Mouse (Mus musculus) MEL (cell line): ENCODE results near the gene Ppp2r5e. TPM values are rescaled to one million over a fixed set of nuclear protein-coding genes. Genes with fewer than 3 reads are reported as not detected.

Experiments used
- DNase-seq: peaks from one replicate; pipeline ENCODE4 v3.0.0; 2011; ENCODE audit warnings: low read depth, low spot score
- H3K27ac ChIP-seq: 2 replicates; pipeline ENCODE4 v1.5.1; 2012; ENCODE audit warnings: low read depth, mild to moderate bottlenecking, control low read depth, low read length, moderate library complexity; ENCODE audit not compliant: control insufficient read depth
- H3K27me3 ChIP-seq, 2 experiments: fragments of 150-350 bp in 1 of 2; sonication (generic) in 1 of 2; 2 replicates each; pipeline ENCODE4 v1.6.1; 2012; ENCODE audit warnings: low read length in 2 of 2, mild to moderate bottlenecking in 2 of 2, improper control_type of control experiment in 1 of 2, moderate library complexity in 1 of 2; ENCODE audit not compliant: insufficient read depth in 2 of 2, control insufficient read depth in 1 of 2
- H3K36me3 ChIP-seq, 2 experiments: 2 replicates each; pipeline ENCODE4 v1.6.1; 2012 to 2014; ENCODE audit warnings: low read length in 2 of 2, improper control_type of control experiment in 1 of 2, inconsistent platforms in 1 of 2, mild to moderate bottlenecking in 1 of 2; ENCODE audit not compliant: insufficient read depth in 2 of 2, control insufficient read depth in 1 of 2
- H3K4me1 ChIP-seq, 2 experiments: fragments of 150-350 bp in 1 of 2; sonication (generic) in 1 of 2; 2 replicates each; pipeline ENCODE4 v1.6.1; 2012; ENCODE audit warnings: low read length in 2 of 2, improper control_type of control experiment in 1 of 2, mild to moderate bottlenecking in 1 of 2; ENCODE audit not compliant: insufficient read depth in 2 of 2, control insufficient read depth in 1 of 2
- H3K4me3 ChIP-seq, 2 experiments: fragments of 150-350 bp in 1 of 2; sonication (generic) in 1 of 2; 2 replicates each; pipeline ENCODE4 v1.5.1; 2012; ENCODE audit warnings: low read depth in 2 of 2, low read length in 2 of 2, mild to moderate bottlenecking in 2 of 2, moderate library complexity in 2 of 2, control low read depth in 1 of 2, improper control_type of control experiment in 1 of 2; ENCODE audit not compliant: control insufficient read depth in 1 of 2, insufficient read depth in 1 of 2
- H3K79me2 ChIP-seq: 2 replicates; pipeline ENCODE4 v1.6.1; 2012; ENCODE audit warnings: mild to moderate bottlenecking, low read length, moderate library complexity; ENCODE audit not compliant: control insufficient read depth, poor library complexity, insufficient read depth
- H3K9ac ChIP-seq: 2 replicates; pipeline ENCODE4 v1.6.1; 2012; ENCODE audit warnings: low read depth, mild to moderate bottlenecking, control low read depth, low read length, moderate library complexity; ENCODE audit not compliant: control insufficient read depth, poor library complexity, severe bottlenecking
- H3K9me3 ChIP-seq: fragments of 150-350 bp; sonication (generic); replicated peaks from 2 replicates; pipeline ENCODE4 v1.6.1; 2012; ENCODE audit warnings: mild to moderate bottlenecking, low read length, improper control_type of control experiment, moderate library complexity; ENCODE audit not compliant: insufficient read depth
- BHLHE40 ChIP-seq: IDR thresholded peaks from 2 replicates; pipeline ENCODE4 v1.6.1; 2012; ENCODE audit warnings: low read depth, mild to moderate bottlenecking, inconsistent platforms, low read length, improper control_type of control experiment, borderline replicate concordance
- CHD1 ChIP-seq: IDR thresholded peaks from 2 replicates; pipeline ENCODE4 v1.6.1; 2012; ENCODE audit warnings: low read depth, mild to moderate bottlenecking, inconsistent platforms, low read length, improper control_type of control experiment
- CTCF ChIP-seq, 3 experiments: IDR thresholded peaks in 2 of 3; conservative IDR thresholded peaks in 1 of 3; 2 replicates each; pipeline ENCODE4 v1.5.1; 2011 to 2012; ENCODE audit warnings: low read length in 3 of 3, low read depth in 2 of 3, mild to moderate bottlenecking in 2 of 3, improper control_type of control experiment in 1 of 3, inconsistent platforms in 1 of 3, mixed read lengths in 1 of 3, moderate library complexity in 1 of 3; ENCODE audit not compliant: control insufficient read depth in 1 of 3, insufficient read depth in 1 of 3, poor library complexity in 1 of 3, severe bottlenecking in 1 of 3
- E2F4 ChIP-seq: IDR thresholded peaks from 2 replicates; pipeline ENCODE4 v1.6.1; 2011; ENCODE audit warnings: low read depth, low read length, improper control_type of control experiment, borderline replicate concordance
- ELF1 ChIP-seq: IDR thresholded peaks from 2 replicates; pipeline ENCODE4 v1.6.1; 2014; ENCODE audit warnings: low read depth, mild to moderate bottlenecking, inconsistent platforms, low read length, improper control_type of control experiment, moderate library complexity
- EP300 ChIP-seq, 2 experiments: IDR thresholded peaks; 2 replicates each; pipeline ENCODE4 v1.6.1; 2011; ENCODE audit warnings: improper control_type of control experiment in 2 of 2, low read length in 2 of 2, low read depth in 1 of 2, mild to moderate bottlenecking in 1 of 2
- ETS1 ChIP-seq: IDR thresholded peaks from 2 replicates; pipeline ENCODE4 v1.6.1; 2012; ENCODE audit warnings: low read depth, mild to moderate bottlenecking, inconsistent platforms, low read length, improper control_type of control experiment, moderate library complexity
- GABPA ChIP-seq: IDR thresholded peaks from 2 replicates; pipeline ENCODE4 v1.6.1; 2012; ENCODE audit warnings: low read depth, mild to moderate bottlenecking, inconsistent platforms, low read length, improper control_type of control experiment, moderate library complexity
- HCFC1 ChIP-seq: IDR thresholded peaks from 2 replicates; pipeline ENCODE4 v1.6.1; 2012; ENCODE audit warnings: low read depth, mild to moderate bottlenecking, inconsistent platforms, low read length, improper control_type of control experiment, moderate library complexity
- JUND ChIP-seq: IDR thresholded peaks from 2 replicates; pipeline ENCODE4 v1.6.1; 2011; ENCODE audit warnings: low read depth, mild to moderate bottlenecking, improper control_type of control experiment, low read length
- MAFK ChIP-seq: IDR thresholded peaks from 2 replicates; pipeline ENCODE4 v1.6.1; 2011; ENCODE audit warnings: low read depth, mild to moderate bottlenecking, low read length, improper control_type of control experiment, borderline replicate concordance
- MAZ ChIP-seq: IDR thresholded peaks from 2 replicates; pipeline ENCODE4 v1.6.1; 2012; ENCODE audit warnings: low read depth, mild to moderate bottlenecking, inconsistent platforms, low read length, improper control_type of control experiment
- MXI1 ChIP-seq: IDR thresholded peaks from 2 replicates; pipeline ENCODE4 v1.6.1; 2011; ENCODE audit warnings: mild to moderate bottlenecking, low read depth, low read length, improper control_type of control experiment
- NRF1 ChIP-seq: IDR thresholded peaks from 2 replicates; pipeline ENCODE4 v1.6.1; 2014; ENCODE audit warnings: low read depth, mild to moderate bottlenecking, inconsistent platforms, low read length, improper control_type of control experiment, moderate library complexity; ENCODE audit not compliant: poor library complexity, insufficient read depth, severe bottlenecking
- POLR2AphosphoS2 ChIP-seq: IDR thresholded peaks from 2 replicates; pipeline ENCODE4 v1.6.1; 2011; ENCODE audit warnings: low read length, improper control_type of control experiment
- POLR2AphosphoS5 ChIP-seq: IDR thresholded peaks from 2 replicates; pipeline ENCODE4 v1.6.1; 2012; ENCODE audit warnings: low read depth, borderline replicate concordance, mild to moderate bottlenecking, inconsistent platforms, low read length, moderate library complexity, mixed read lengths
- SIN3A ChIP-seq: IDR thresholded peaks from 2 replicates; pipeline ENCODE4 v1.6.1; 2012; ENCODE audit warnings: low read length, improper control_type of control experiment, inconsistent platforms
- TAL1 ChIP-seq: IDR thresholded peaks from 2 replicates; pipeline ENCODE4 v1.6.1; 2012; ENCODE audit warnings: mild to moderate bottlenecking, inconsistent platforms, low read length, moderate library complexity, mixed read lengths
- UBTF ChIP-seq: IDR thresholded peaks from 2 replicates; pipeline ENCODE4 v1.6.1; 2012; ENCODE audit warnings: low read depth, mild to moderate bottlenecking, inconsistent platforms, low read length, improper control_type of control experiment, moderate library complexity, borderline replicate concordance; ENCODE audit not compliant: insufficient read depth
- USF1 ChIP-seq: IDR thresholded peaks from 2 replicates; pipeline ENCODE4 v1.6.1; 2014; ENCODE audit warnings: low read depth, mild to moderate bottlenecking, inconsistent platforms, low read length, improper control_type of control experiment, moderate library complexity
- ZKSCAN1 ChIP-seq: IDR thresholded peaks from 2 replicates; pipeline ENCODE4 v1.6.1; 2012; ENCODE audit warnings: low read depth, mild to moderate bottlenecking, inconsistent platforms, low read length, improper control_type of control experiment, moderate library complexity
- ZNF384 ChIP-seq: IDR thresholded peaks from 2 replicates; pipeline ENCODE4 v1.6.1; 2012; ENCODE audit warnings: low read depth, mild to moderate bottlenecking, inconsistent platforms, low read length, improper control_type of control experiment
- polyA plus RNA-seq, 2 experiments: library from polyadenylated mRNA; stranded (reverse) in 1 of 2; unstranded in 1 of 2; fragments of >175 nt in 1 of 2; fragments of >200 nt in 1 of 2; gene quantifications; 2 replicates each; pipeline versions ENCODE4 v1.2.1 to v1.2.4; 2012; ENCODE audit warnings: low replicate concordance in 2 of 2, low read depth in 1 of 2; ENCODE audit not compliant: insufficient read length in 2 of 2, insufficient read depth in 1 of 2, missing spikeins in 1 of 2
- total RNA-seq: library from RNA; depleted of rRNA; stranded (reverse); fragments of 300-350 nt; gene quantifications from 2 replicates; pipeline ENCODE4 v1.2.3, GENCODE M21; 2012

The Ppp2r5e gene
- total and polyA plus RNA-seq, 3 experiments: 9.0 to 200 (median 21.3) TPM

DNA sequence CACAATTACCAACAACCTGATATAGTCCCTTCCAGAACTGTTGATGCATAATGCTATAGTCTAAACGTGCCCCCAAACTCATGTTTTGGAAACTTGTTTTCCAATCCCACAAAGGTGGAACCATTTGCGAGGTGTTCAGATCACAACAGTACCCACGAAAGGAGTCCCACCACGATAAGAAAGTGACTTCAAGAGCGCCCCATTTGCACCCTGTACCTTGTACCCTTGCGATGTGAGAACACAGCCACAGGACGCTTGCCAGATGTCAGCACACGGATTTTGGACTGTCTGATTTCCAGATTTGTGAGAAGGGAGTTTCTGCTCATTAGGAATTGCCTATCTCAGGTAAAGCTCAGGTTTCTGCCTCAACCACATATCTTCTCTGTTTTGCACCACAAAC, 116.0 kb downstream of the Ppp2r5e start:
- no peak for DNase-seq
- Histone ChIP-seq H3K36me3 (peaks cover 0 to 13% of the 10 kb centered on the region in 2 experiments; a peak in 3 of 4 replicates), H3K9me3 (no peaks in the 10 kb centered on the region), H3K9ac (no peak overlapping the region), H3K4me3 (no peak overlapping the region)
- no peak for TF ChIP-seq SIN3A
- TF ChIP-seq NRF1: no peak
- no peak for TF ChIP-seq MAFK
- TF ChIP-seq MAZ: no peak
- TF ChIP-seq CHD1: no peak
- no peak for TF ChIP-seq GABPA
- no peak for TF ChIP-seq TAL1
- TF ChIP-seq JUND: no peak
- TF ChIP-seq POLR2AphosphoS5: no peak
- TF ChIP-seq, all 39 proteins: peak for 0
- H3K27me3 ChIP-seq: no peaks in the 10 kb centered on the region
- H3K4me1 ChIP-seq: peaks cover 7 to 8% of the 10 kb centered on the region in 2 experiments
- H3K27ac ChIP-seq: no peak overlapping the region
- H3K79me2 ChIP-seq: no peaks in the 10 kb centered on the region

- no peak for TF ChIP-seq NRF1
- TF ChIP-seq CTCF (IDR thresholded peaks at IDR 0.05 in 2 of 3, conservative IDR thresholded peaks at IDR 0.05 in 1 of 3; ENCODE audit: control insufficient read depth in 1 of 3, insufficient read depth in 1 of 3, low read depth in 2 of 3, low read length in 3 of 3, poor library complexity in 1 of 3, severe bottlenecking in 1 of 3): no peak
- no peak for TF ChIP-seq ZKSCAN1
- no peak for TF ChIP-seq UBTF
- TF ChIP-seq POLR2AphosphoS5: no peak
- no peak for TF ChIP-seq USF1
- no peak for TF ChIP-seq ELF1
- TF ChIP-seq MAZ: no peak
- H3K36me3 ChIP-seq: peaks cover 0 to 13% of the 10 kb centered on the region in 2 experiments; a peak in 3 of 4 replicates
- H3K9me3 ChIP-seq: no peaks in the 10 kb centered on the region
These were observed 116.6 kb downstream of the Ppp2r5e start for GRCm38 (mm10) chr12:75479375-75479898.

GRCm38 (mm10) chr12:75478596-75478995, 117.4 kb downstream of the Ppp2r5e start:
- TF ChIP-seq HCFC1: no peak
- no peak for TF ChIP-seq E2F4
- no peak for TF ChIP-seq USF1
- TF ChIP-seq POLR2AphosphoS2: no peak
- TF ChIP-seq ZNF384: no peak
- no peak for TF ChIP-seq BHLHE40
- no peak for TF ChIP-seq ETS1
- no peak for TF ChIP-seq ZKSCAN1
- no peak for TF ChIP-seq SIN3A
- no peak for TF ChIP-seq TAL1
- no peak for TF ChIP-seq EP300 (IDR thresholded peaks at IDR 0.05; ENCODE audit: low read depth in 1 of 2, low read length in 2 of 2)
- no peak for TF ChIP-seq MXI1
- Histone ChIP-seq H3K27me3 (no peaks in the 10 kb centered on the region), H3K4me3 (no peak overlapping the region), H3K36me3 (peaks cover 0 to 11% of the 10 kb centered on the region in 2 experiments; a peak in 3 of 4 replicates), H3K9me3 (no peaks in the 10 kb centered on the region), H3K79me2 (no peaks in the 10 kb centered on the region), H3K27ac (no peak overlapping the region), H3K9ac (no peak overlapping the region), H3K4me1 (peaks cover 7% of the 10 kb centered on the region in 2 experiments)
- no peak for DNase-seq

More at GRCm38 (mm10) chr12:75479375-75479898, 116.6 kb downstream of the Ppp2r5e start:
- Histone ChIP-seq H3K27me3 (no peaks in the 10 kb centered on the region), H3K9ac (no peak overlapping the region), H3K27ac (no peak overlapping the region), H3K4me1 (peaks cover 7 to 8% of the 10 kb centered on the region in 2 experiments), H3K79me2 (no peaks in the 10 kb centered on the region), H3K4me3 (no peak overlapping the region)
- no peak for DNase-seq
